ENCODE assay signal across 10 mouse cellular contexts in the genomic region with DNA sequence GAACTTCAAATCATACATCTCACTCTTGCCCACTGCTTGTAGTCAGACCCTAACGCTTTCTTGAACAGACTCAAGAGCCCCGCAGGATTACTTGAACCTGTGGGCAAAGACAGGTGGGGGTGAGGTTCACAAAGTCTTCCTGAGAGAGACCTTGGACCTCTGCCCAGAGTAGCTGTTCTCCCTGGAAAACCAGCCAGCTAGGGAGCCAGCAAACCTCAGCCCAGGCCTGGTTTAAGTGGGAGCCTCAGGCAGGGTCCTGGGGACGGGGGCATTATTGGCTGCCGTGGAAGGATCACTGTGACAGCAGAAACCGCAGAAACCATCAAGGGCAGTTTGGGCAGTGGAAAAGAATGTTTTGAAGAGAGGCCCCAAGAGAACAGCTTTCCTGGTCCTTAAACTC. TPM values are rescaled to one million over a fixed set of nuclear protein-coding genes. Genes with fewer than 3 reads are reported as not detected.
A peak's percentile ranks its signal among the peaks of the same experiment; 100 is the strongest.
DNase-seq lines count a peak whose midpoint lies in the region; ATAC-seq and TF ChIP-seq lines count a peak whose summit lies in the region.
"Had no signal": no experiment of that assay in that cellular context is flagged by ENCODE, and none has a peak within 500 bp of the region (broad histone marks: within the 10 kb centered on the region; RNA-seq: fewer than 3 reads in every experiment).

No protein-coding gene starts in this region.

- peak overlapping the region; percentile 60 for H3K27ac ChIP-seq in heart, embryonic 15.5 days
- no peak overlapping the region for H3K27ac ChIP-seq in heart, embryonic 11.5 days (ENCODE audit: low read depth, low read length)
- H3K27ac ChIP-seq in ES-E14 (ENCODE audit: insufficient read depth, low read depth, low read length, poor library complexity, severe bottlenecking): peak overlapping the region; percentile 61; the same call in 1 of the 2 replicates
- H3K27ac ChIP-seq in liver, embryonic 13.5 days: peak overlapping the region; percentile 80
- H3K27ac ChIP-seq: forebrain, embryonic 13.5 days had no signal

- H3K4me1 ChIP-seq in heart, embryonic 15.5 days (replicated peaks): peaks cover 46% of the 10 kb centered on the region
- H3K4me1 ChIP-seq in heart, embryonic 11.5 days (ENCODE audit: control insufficient read depth, insufficient read depth, low read length): peaks cover 35% of the 10 kb centered on the region
- peaks cover 27 to 42% of the 10 kb centered on the region in 2 experiments for H3K4me1 ChIP-seq in ES-E14 (ENCODE audit: control insufficient read depth in 2 of 2, insufficient read depth in 2 of 2, low read length in 2 of 2, poor library complexity in 1 of 2)
- peaks cover 54% of the 10 kb centered on the region for H3K4me1 ChIP-seq in liver, embryonic 13.5 days (replicated peaks)

- ATAC-seq in heart, embryonic 15.5 days (replicated peaks; ENCODE audit: insufficient number of reproducible peaks, insufficient read depth, low FRiP score, low read depth): no peak
- ATAC-seq in heart, embryonic 11.5 days (replicated peaks; ENCODE audit: insufficient number of reproducible peaks, low FRiP score, low TSS enrichment): no peak
- no peak for ATAC-seq in liver, embryonic 13.5 days (ENCODE audit: low read depth)
- ATAC-seq: forebrain, embryonic 13.5 days had no signal

- DNase-seq in ES-E14 (ENCODE audit: low read depth, low spot score): no peak
- DNase-seq in kidney, adult 11 months: peak; percentile 76
- no peak for DNase-seq in liver, embryonic 13.5 days
- DNase-seq in Muller cell, postnatal 12 days (ENCODE audit: inconsistent ontology term): no peak
- DNase-seq in layer of hippocampus, adult 8-10 months (ENCODE audit: low spot score in 2 of 2): no peak
- DNase-seq: cerebellum, adult 8-10 months; thymus, postnatal 14 days had no signal

- no peak overlapping the region for H3K9ac ChIP-seq in heart, embryonic 15.5 days
- no peak overlapping the region for H3K9ac ChIP-seq in heart, embryonic 11.5 days (ENCODE audit: low read depth, low read length)
- H3K9ac ChIP-seq in ES-E14 (ENCODE audit: insufficient read depth, low read depth, low read length, poor library complexity, severe bottlenecking): no peak overlapping the region
- no peak overlapping the region for H3K9ac ChIP-seq in liver, embryonic 13.5 days
- H3K9ac ChIP-seq: forebrain, embryonic 13.5 days had no signal

- H3K4me2 ChIP-seq in heart, embryonic 15.5 days: no peak overlapping the region
- no peak overlapping the region for H3K4me2 ChIP-seq in heart, embryonic 11.5 days
- H3K4me2 ChIP-seq in liver, embryonic 13.5 days: no peak overlapping the region
- H3K4me2 ChIP-seq: forebrain, embryonic 13.5 days had no signal

- no peak overlapping the region for H3K4me3 ChIP-seq in heart, embryonic 15.5 days
- H3K4me3 ChIP-seq in heart, embryonic 11.5 days (ENCODE audit: low read depth, low read length): no peak overlapping the region
- no peak overlapping the region for H3K4me3 ChIP-seq in ES-E14 (ENCODE audit: insufficient read depth in 1 of 2, low read depth in 1 of 2, low read length in 2 of 2, poor library complexity in 1 of 2, severe bottlenecking in 1 of 2)
- no peak overlapping the region for H3K4me3 ChIP-seq in liver, embryonic 13.5 days (replicated peaks)
- H3K4me3 ChIP-seq: forebrain, embryonic 13.5 days had no signal

- 54% methylated on average over 5 of the region's 5 CpGs for WGBS in heart, embryonic 15.5 days
- 83% methylated on average over 5 of the region's 5 CpGs for WGBS in heart, embryonic 11.5 days (ENCODE audit: insufficient replicate concordance)
- 49% methylated on average over 5 of the region's 5 CpGs for WGBS in liver, embryonic 13.5 days (ENCODE audit: insufficient replicate concordance)

- in situ Hi-C loops in ES-E14 (cut with MboI; ENCODE audit: low sequenced_read_pairs in 2 of 2, unreplicated experiment in 2 of 2): no loop called here

- H3K9me3 ChIP-seq in heart, embryonic 15.5 days (replicated peaks): no peaks in the 10 kb centered on the region
- H3K9me3 ChIP-seq in heart, embryonic 11.5 days (replicated peaks; ENCODE audit: control insufficient read depth, low read length): no peaks in the 10 kb centered on the region
- H3K9me3 ChIP-seq in ES-E14 (ENCODE audit: control insufficient read depth, insufficient read depth, low read depth, low read length): no peaks in the 10 kb centered on the region
- H3K9me3 ChIP-seq in liver, embryonic 13.5 days (replicated peaks): no peaks in the 10 kb centered on the region
- H3K9me3 ChIP-seq: forebrain, embryonic 13.5 days had no signal

- no peaks in the 10 kb centered on the region for H3K27me3 ChIP-seq in heart, embryonic 15.5 days
- H3K27me3 ChIP-seq in heart, embryonic 11.5 days (ENCODE audit: control insufficient read depth, insufficient read depth, low read length): no peaks in the 10 kb centered on the region
- H3K27me3 ChIP-seq in liver, embryonic 13.5 days: peaks cover 3% of the 10 kb centered on the region; the same call in 1 of the 2 replicates
- H3K27me3 ChIP-seq: forebrain, embryonic 13.5 days had no signal

- no peaks in the 10 kb centered on the region for H3K36me3 ChIP-seq in heart, embryonic 15.5 days
- H3K36me3 ChIP-seq in heart, embryonic 11.5 days (ENCODE audit: control insufficient read depth, insufficient read depth, low read length): no peaks in the 10 kb centered on the region
- H3K36me3 ChIP-seq in ES-E14 (ENCODE audit: control insufficient read depth, insufficient read depth, low read length, poor library complexity, severe bottlenecking): no peaks in the 10 kb centered on the region
- no peaks in the 10 kb centered on the region for H3K36me3 ChIP-seq in liver, embryonic 13.5 days

TF ChIP-seq in ES-E14, 5 proteins besides CTCF, POLR2A, EP300 and RAD21:
- TF ChIP-seq CHD2 (IDR thresholded peaks at IDR 0.05; ENCODE audit: low read depth, low read length): no peak
- no peak for TF ChIP-seq ZC3H11A (IDR thresholded peaks at IDR 0.05; ENCODE audit: borderline replicate concordance, low read depth, low read length)
- no peak for TF ChIP-seq ZNF384 (IDR thresholded peaks at IDR 0.05; ENCODE audit: low read depth, low read length)
- no peak for TF ChIP-seq MAFK (IDR thresholded peaks at IDR 0.05; ENCODE audit: insufficient read depth, low read depth, low read length)
- no peak for TF ChIP-seq HCFC1 (IDR thresholded peaks at IDR 0.05; ENCODE audit: borderline replicate concordance, insufficient read depth, low read length)

RNA-seq across cellular contexts. Expression of a gene that starts 29.2 kb away (rescaled TPM):
- polyA plus RNA-seq in heart, embryonic 15.5 days (2015; fragmentation: Nextera tagmentation; extraction: Ambion mirVana): 791 and 881 TPM in 2 replicates
- 1,195 and 1,343 TPM in 2 replicates for polyA plus RNA-seq in heart, embryonic 11.5 days (2014; fragmentation: Nextera tagmentation; extraction: Ambion mirVana)
- 2,106 and 2,587 TPM in 2 replicates for total RNA-seq in ES-E14 (2012; rRNA removed)
- polyA plus RNA-seq in liver, embryonic 13.5 days (2015; fragmentation: Nextera tagmentation; extraction: Ambion mirVana): 1,483 and 1,688 TPM in 2 replicates
- total RNA-seq in layer of hippocampus, adult 8-10 months (2022): 100 to 1,000 TPM; 420 to 464 (median 444) TPM
